Mouse (Mus musculus): ENCODE results near the gene Slc47a1.

DNA sequence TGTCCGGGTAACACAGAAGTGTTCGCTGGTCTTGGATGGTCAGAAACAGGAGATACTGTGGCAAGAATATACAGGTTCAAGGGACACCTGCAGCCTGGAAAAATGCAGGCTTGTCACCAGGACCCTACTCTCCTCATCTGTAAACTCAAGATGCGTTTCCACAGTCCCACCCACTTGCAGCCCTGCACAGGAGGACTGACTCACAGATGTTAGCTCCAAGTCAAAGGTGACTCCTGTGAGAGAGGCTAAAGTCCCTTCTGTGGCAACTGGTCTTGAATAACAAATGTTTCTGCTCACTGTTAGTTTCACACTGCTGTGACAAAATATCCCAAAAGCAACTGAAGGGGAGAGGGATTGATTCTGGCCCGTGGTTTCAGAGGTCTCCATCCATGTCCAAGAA lies 506 bp upstream of the Slc47a1 start:
- no peak for TF ChIP-seq CTCF (IDR thresholded peaks at IDR 0.05; ENCODE audit: low read depth)
- TF ChIP-seq EP300 (optimal IDR thresholded peaks at IDR 0.05): no peak

All from stomach, postnatal 0 days (tissue).